Comparison of ENCODE assay signal across 11 mouse cellular contexts in genomic region chr1:128786941-128787569, GRCm38 (mm10).
DNase-seq lines count a peak whose midpoint lies in the region; ATAC-seq lines count a peak whose summit lies in the region.
"Had no signal": no experiment of that assay in that cellular context is flagged by ENCODE, and none has a peak within 500 bp of the region (broad histone marks: within the 10 kb centered on the region; RNA-seq: fewer than 3 reads in every experiment).

No protein-coding gene starts in this region.

- no peak overlapping the region for H3K27ac ChIP-seq in forebrain, embryonic 15.5 days (replicated peaks)
- H3K27ac ChIP-seq: limb, embryonic 15.5 days; stomach, embryonic 15.5 days had no signal

- no peak overlapping the region for H3K9ac ChIP-seq in forebrain, embryonic 15.5 days (replicated peaks)
- H3K9ac ChIP-seq: limb, embryonic 15.5 days; stomach, embryonic 15.5 days had no signal

- H3K4me3 ChIP-seq in forebrain, embryonic 15.5 days, result no peak overlapping the region
- H3K4me3 ChIP-seq: limb, embryonic 15.5 days; stomach, embryonic 15.5 days had no signal

- peak; percentile 95 for ATAC-seq in frontal cortex, adult (ENCODE audit: low TSS enrichment)
- no peak for ATAC-seq in erythroblast, adult 5-6 weeks (replicated peaks; ENCODE audit: low FRiP score, poor library complexity, severe bottlenecking)
- no peak for ATAC-seq in forebrain, embryonic 15.5 days (replicated peaks)

- no peaks in the 10 kb centered on the region for H3K27me3 ChIP-seq in forebrain, embryonic 15.5 days
- H3K27me3 ChIP-seq: limb, embryonic 15.5 days; stomach, embryonic 15.5 days had no signal

- no peaks in the 10 kb centered on the region for H3K9me3 ChIP-seq in forebrain, embryonic 15.5 days
- H3K9me3 ChIP-seq: limb, embryonic 15.5 days; stomach, embryonic 15.5 days had no signal

- intact Hi-C loops in left cerebral cortex, postnatal 14 days (cut with DNase I), result no loop called here

- DNase-seq in gastrocnemius, postnatal 10 days, result peak; percentile 16
- DNase-seq in gastrocnemius, postnatal 25 days, result no peak
- peak; percentile 67 to 86 for DNase-seq in left cerebral cortex, postnatal 14 days (ENCODE audit: low spot score in 2 of 2)
- DNase-seq in spleen, adult 18-20 months, result peak; percentile 13 to 28
- DNase-seq in adrenal gland, postnatal 4 days (ENCODE audit: low spot score in 2 of 2), result no peak

- H3K4me1 ChIP-seq in forebrain, embryonic 15.5 days, result no peaks in the 10 kb centered on the region
- H3K4me1 ChIP-seq: stomach, embryonic 15.5 days had no signal

- H3K36me3 ChIP-seq in forebrain, embryonic 15.5 days, result no peaks in the 10 kb centered on the region
- H3K36me3 ChIP-seq: G1E; limb, embryonic 15.5 days; stomach, embryonic 15.5 days had no signal

- WGBS in forebrain, embryonic 15.5 days, result 85% methylated on average over 14 of the region's 14 CpGs

- no peak overlapping the region for H3K4me2 ChIP-seq in forebrain, embryonic 15.5 days (replicated peaks)
- H3K4me2 ChIP-seq: limb, embryonic 15.5 days; stomach, embryonic 15.5 days had no signal

Comparison
In these comparisons a context has a peak if more than half of its experiments do, and no peak if none do; other contexts are left out.
1. DNase-seq: peak in gastrocnemius, postnatal 10 days (single experiment), left cerebral cortex, postnatal 14 days (2 of 2) and spleen, adult 18-20 months (2 of 2); none in gastrocnemius, postnatal 25 days (single experiment) and adrenal gland, postnatal 4 days (0 of 2).